In the genomic region with DNA sequence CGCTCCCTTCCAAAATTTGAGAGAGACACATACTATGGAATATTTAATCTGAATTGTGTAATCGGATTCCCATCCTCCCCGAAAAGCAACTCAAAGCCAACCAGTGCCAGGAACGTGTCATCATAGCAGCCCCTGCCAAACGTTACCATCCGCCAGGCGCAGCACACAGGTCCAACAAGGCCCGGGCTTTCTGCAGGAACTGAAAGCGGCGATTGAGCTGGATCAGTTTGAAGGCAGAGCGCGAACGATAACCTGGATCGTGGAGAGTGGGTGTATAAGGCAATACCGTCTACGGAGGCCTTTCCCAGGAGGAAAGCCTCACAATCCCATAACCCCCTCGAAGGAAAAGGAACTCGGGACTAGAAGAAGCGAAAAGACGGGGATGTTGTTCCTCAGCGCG, we compare ENCODE assay signal across 8 mouse cellular contexts. TPM values are rescaled to one million over a fixed set of nuclear protein-coding genes. Genes with fewer than 3 reads are reported as not detected.
DNase-seq lines count a peak whose midpoint lies in the region; ATAC-seq and TF ChIP-seq lines count a peak whose summit lies in the region.

No protein-coding gene starts in this region.

- TF ChIP-seq CTCF in layer of hippocampus, adult 2 months (conservative IDR thresholded peaks at IDR 0.05), result no peak
- TF ChIP-seq CTCF in heart, postnatal 0 days (IDR thresholded peaks at IDR 0.05; ENCODE audit: low read depth), result no peak

- no peak for DNase-seq in layer of hippocampus, adult 2 months (ENCODE audit: low spot score in 2 of 2)
- DNase-seq in layer of hippocampus, adult 9-11 months, result no peak
- DNase-seq in heart, postnatal 0 days (ENCODE audit: low spot score), result no peak
- no peak for DNase-seq in retina, embryonic 14.5 days (ENCODE audit: low spot score)
- DNase-seq in ovary, adult 18-20 months (ENCODE audit: low spot score), result no peak
- no peak for DNase-seq in right cerebral cortex, adult 2 months (ENCODE audit: low spot score in 2 of 2)

- no peak for TF ChIP-seq EP300 in heart, postnatal 0 days (IDR thresholded peaks at IDR 0.05; ENCODE audit: low read depth)

- peak overlapping the region; percentile 87 for H3K4me3 ChIP-seq in layer of hippocampus, adult 2 months
- H3K4me3 ChIP-seq in brown adipose tissue, adult 24 weeks (ENCODE audit: insufficient read depth, low read depth, low read length), result peak overlapping the region; percentile 69
- H3K4me3 ChIP-seq in heart, postnatal 0 days (ENCODE audit: low read depth, low read length), result peak overlapping the region; percentile 98

- H3K4me1 ChIP-seq in brown adipose tissue, adult 24 weeks (ENCODE audit: control insufficient read depth, insufficient read depth, insufficient read length, low read length), result no peaks in the 10 kb centered on the region
- H3K4me1 ChIP-seq in heart, postnatal 0 days (ENCODE audit: control insufficient read depth, insufficient read depth), result peaks cover 15% of the 10 kb centered on the region

- no peaks in the 10 kb centered on the region for H3K27me3 ChIP-seq in heart, postnatal 0 days (ENCODE audit: control insufficient read depth, insufficient read depth, low read length)

- 2% methylated on average over 22 of the region's 22 CpGs for WGBS in heart, postnatal 0 days

- peak overlapping the region; percentile 92; the same call in 1 of the 2 replicates for H3K27ac ChIP-seq in layer of hippocampus, adult 2 months
- no peak overlapping the region for H3K27ac ChIP-seq in brown adipose tissue, adult 24 weeks (replicated peaks; ENCODE audit: low read depth, low read length)
- H3K27ac ChIP-seq in heart, postnatal 0 days (ENCODE audit: low read depth), result peak overlapping the region; percentile 84

- H3K4me2 ChIP-seq in heart, postnatal 0 days (ENCODE audit: low read depth, low read length), result peak overlapping the region; percentile 98

- H3K36me3 ChIP-seq in heart, postnatal 0 days (replicated peaks; ENCODE audit: control insufficient read depth, insufficient read depth, low read length), result peaks cover 35% of the 10 kb centered on the region

- peak overlapping the region; percentile 86 for H3K9ac ChIP-seq in heart, postnatal 0 days (replicated peaks; ENCODE audit: low read depth, low read length)

- H3K9me3 ChIP-seq in heart, postnatal 0 days (replicated peaks; ENCODE audit: control insufficient read depth, low read length), result no peaks in the 10 kb centered on the region

- ATAC-seq in heart, postnatal 0 days (ENCODE audit: insufficient read depth, low read depth), result no peak
- peak; percentile 27 for ATAC-seq in megakaryocyte progenitor cell, adult 5-6 weeks (replicated peaks; ENCODE audit: poor library complexity)

RNA-seq across cellular contexts. Expression of gene Ftsj3, which starts 0.7 kb away (rescaled TPM):
- 10 to 100 TPM; 33.5 to 36.1 TPM for total RNA-seq in layer of hippocampus, adult 2 months (2021)
- 14.1 and 15.6 TPM in 2 replicates for polyA plus RNA-seq in brown adipose tissue, adult 24 weeks (2012; ENCODE audit: insufficient read depth, insufficient read length, missing spikeins)
- total RNA-seq in heart, postnatal 0 days (2014; rRNA removed; ENCODE audit: low replicate concordance), result 21.2 and 32.7 TPM in 2 replicates
- polyA plus RNA-seq in heart, postnatal 0 days (2015; fragmentation: Nextera tagmentation; extraction: Ambion mirVana), result 19.2 and 23.1 TPM in 2 replicates
- total RNA-seq in megakaryocyte progenitor cell, adult 5-6 weeks (2015), result 45.5 and 45.7 TPM in 2 replicates
- total RNA-seq in megakaryocyte progenitor cell, adult 5-6 weeks (2017), result 151 and 191 TPM in 2 replicates

RNA-seq across cellular contexts. Expression of gene Psmc5, which starts 0.8 kb away (rescaled TPM):
- 100 to 1,000 TPM; 160 to 176 TPM for total RNA-seq in layer of hippocampus, adult 2 months (2021)
- 111 and 116 TPM in 2 replicates for polyA plus RNA-seq in brown adipose tissue, adult 24 weeks (2012; ENCODE audit: insufficient read depth, insufficient read length, missing spikeins)
- 45.8 and 50.8 TPM in 2 replicates for total RNA-seq in heart, postnatal 0 days (2014; rRNA removed; ENCODE audit: low replicate concordance)
- polyA plus RNA-seq in heart, postnatal 0 days (2015; fragmentation: Nextera tagmentation; extraction: Ambion mirVana), result 208 and 210 TPM in 2 replicates
- total RNA-seq in megakaryocyte progenitor cell, adult 5-6 weeks (2015), result 52.0 and 54.1 TPM in 2 replicates
- 110 and 120 TPM in 2 replicates for total RNA-seq in megakaryocyte progenitor cell, adult 5-6 weeks (2017)

RNA-seq across cellular contexts. Expression of gene Smarcd2, which starts 17.6 kb away (rescaled TPM):
- total RNA-seq in layer of hippocampus, adult 2 months (2021), result 10 to 100 TPM; 32.8 to 34.4 TPM
- 18.7 and 22.3 TPM in 2 replicates for polyA plus RNA-seq in brown adipose tissue, adult 24 weeks (2012; ENCODE audit: insufficient read depth, insufficient read length, missing spikeins)
- 32.9 and 43.0 TPM in 2 replicates for total RNA-seq in heart, postnatal 0 days (2014; rRNA removed; ENCODE audit: low replicate concordance)
- 10.5 and 10.7 TPM in 2 replicates for polyA plus RNA-seq in heart, postnatal 0 days (2015; fragmentation: Nextera tagmentation; extraction: Ambion mirVana)
- 62.9 and 63.5 TPM in 2 replicates for total RNA-seq in megakaryocyte progenitor cell, adult 5-6 weeks (2015)
- 216 and 275 TPM in 2 replicates for total RNA-seq in megakaryocyte progenitor cell, adult 5-6 weeks (2017)

RNA-seq across cellular contexts. Expression of gene Tcam1, which starts 21.3 kb away (rescaled TPM):
- total RNA-seq in layer of hippocampus, adult 2 months (2021), result under 1 TPM; 0.15 to 0.34 TPM
- polyA plus RNA-seq in brown adipose tissue, adult 24 weeks (2012; ENCODE audit: insufficient read depth, insufficient read length, missing spikeins), result 0.44 TPM in 1 of 2 replicates, not detected in the other
- total RNA-seq in heart, postnatal 0 days (2014; rRNA removed; ENCODE audit: low replicate concordance), result not detected in 2 replicates
- polyA plus RNA-seq in heart, postnatal 0 days (2015; fragmentation: Nextera tagmentation; extraction: Ambion mirVana), result 0.04 TPM in 1 of 2 replicates, not detected in the other
- 2.2 and 2.3 TPM in 2 replicates for total RNA-seq in megakaryocyte progenitor cell, adult 5-6 weeks (2015)
- total RNA-seq in megakaryocyte progenitor cell, adult 5-6 weeks (2017), result 1.6 and 1.7 TPM in 2 replicates

RNA-seq across cellular contexts. Expression of gene Ddx42, which starts 38.4 kb away (rescaled TPM):
- 10 to 100 TPM; 69.8 to 71.1 TPM for total RNA-seq in layer of hippocampus, adult 2 months (2021)
- 18.9 and 22.2 TPM in 2 replicates for polyA plus RNA-seq in brown adipose tissue, adult 24 weeks (2012; ENCODE audit: insufficient read depth, insufficient read length, missing spikeins)
- 15.8 and 17.8 TPM in 2 replicates for total RNA-seq in heart, postnatal 0 days (2014; rRNA removed; ENCODE audit: low replicate concordance)
- 25.5 and 29.2 TPM in 2 replicates for polyA plus RNA-seq in heart, postnatal 0 days (2015; fragmentation: Nextera tagmentation; extraction: Ambion mirVana)
- 39.8 and 47.9 TPM in 2 replicates for total RNA-seq in megakaryocyte progenitor cell, adult 5-6 weeks (2015)
- total RNA-seq in megakaryocyte progenitor cell, adult 5-6 weeks (2017), result 68.8 and 101 TPM in 2 replicates
